Mouse (Mus musculus) brain, embryonic 14.5 days (tissue): ENCODE data around the gene Hspb2.

ENCODE experiments used
- CTCF ChIP-seq: fragments of 200-500 bp; IDR thresholded peaks from 2 replicates; pipeline ENCODE4 v1.5.1; 2012; ENCODE audit warnings: inconsistent platforms, mild to moderate bottlenecking, moderate library complexity, borderline replicate concordance; ENCODE audit not compliant: insufficient read depth, insufficient read length; ENCODE audit errors: extremely low read depth
- POLR2A ChIP-seq: fragments of 200-500 bp; IDR thresholded peaks from 2 replicates; pipeline ENCODE4 v1.6.1; 2012; ENCODE audit warnings: mild to moderate bottlenecking, inconsistent platforms, borderline replicate concordance; ENCODE audit not compliant: poor library complexity, insufficient read depth, insufficient read length, severe bottlenecking; ENCODE audit errors: extremely low read depth

DNA sequence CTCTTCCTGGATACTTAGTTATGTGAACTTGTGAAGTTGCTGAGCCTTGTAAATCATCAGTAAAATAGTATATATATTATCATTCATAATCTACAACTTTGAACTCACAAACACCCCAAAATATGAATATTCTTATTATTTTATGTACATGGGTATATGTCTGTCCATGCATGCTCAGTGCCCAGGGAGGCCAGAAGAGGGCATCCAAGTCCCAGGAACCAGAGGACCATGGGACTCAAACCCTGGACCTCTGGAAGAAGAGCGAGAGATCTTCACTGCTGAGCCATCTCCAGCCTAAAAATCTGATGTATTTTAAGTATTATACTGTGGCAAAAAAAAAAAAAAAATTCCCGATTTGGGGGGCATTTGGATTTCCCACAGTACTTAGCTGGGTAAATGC lies 43.0 kb downstream of the Hspb2 start:
- TF ChIP-seq POLR2A (no peak), CTCF (peak; percentile 59; the same call in 1 of the 2 replicates)
